Mouse (Mus musculus): Measurements from ENCODE around the gene Gnpat. TPM values are rescaled to one million over a fixed set of nuclear protein-coding genes. Genes with fewer than 3 reads are reported as not detected.
A peak's percentile ranks its signal among the peaks of the same experiment; 100 is the strongest.

Gnpat gene
- total RNA-seq, 1 experiment = 102 TPM

DNA sequence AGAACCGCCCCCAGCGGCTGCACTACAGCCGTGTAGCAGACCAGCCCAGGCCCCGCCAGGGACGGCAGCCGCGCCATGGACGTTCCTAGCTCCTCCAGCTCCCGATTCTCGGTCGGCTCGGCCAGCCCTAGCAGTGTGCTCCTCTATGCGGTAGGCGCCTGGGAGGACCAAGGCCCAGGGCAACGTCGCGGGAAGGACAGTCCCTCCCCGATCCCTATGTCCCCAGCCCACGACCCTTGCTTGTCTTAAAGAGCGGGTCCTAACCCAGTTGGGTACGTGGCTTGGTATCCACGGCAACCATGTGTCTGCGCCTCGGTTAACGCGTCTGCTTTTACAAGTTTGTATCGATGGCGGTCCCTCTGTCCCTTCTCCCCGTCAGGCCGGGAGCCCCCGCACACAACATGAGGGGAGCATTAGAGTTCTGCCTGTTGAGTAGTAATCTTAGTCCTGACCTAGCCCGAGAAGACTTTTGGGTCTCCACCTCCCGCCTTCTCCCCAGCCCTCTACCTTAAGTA lies 387 bp downstream of the Gnpat start:
- Histone ChIP-seq H3K4me3 (ENCODE audit: insufficient read depth in 1 of 2, low read depth in 1 of 2, low read length in 2 of 2, poor library complexity in 1 of 2, severe bottlenecking in 1 of 2) (peak overlapping the region; percentile 78 to 98), H3K9ac (ENCODE audit: insufficient read depth, low read depth, low read length, poor library complexity, severe bottlenecking) (peak overlapping the region; percentile 95), H3K4me1 (ENCODE audit: control insufficient read depth in 2 of 2, insufficient read depth in 2 of 2, low read length in 2 of 2, poor library complexity in 1 of 2) (peaks cover 0 to 9% of the 10 kb centered on the region in 2 experiments; a peak in 1 of 4 replicates), H3K36me3 (ENCODE audit: control insufficient read depth, insufficient read depth, low read length, poor library complexity, severe bottlenecking) (peaks cover 23% of the 10 kb centered on the region), H3K9me3 (ENCODE audit: control insufficient read depth, insufficient read depth, low read depth, low read length) (no peaks in the 10 kb centered on the region), H3K27ac (ENCODE audit: insufficient read depth, low read depth, low read length, poor library complexity, severe bottlenecking) (peak overlapping the region; percentile 37)
- in situ Hi-C loops (cut with MboI; ENCODE audit: low sequenced_read_pairs in 2 of 2, unreplicated experiment in 2 of 2) = no loop called here
- DNase-seq (ENCODE audit: low read depth, low spot score) = peak; percentile 22
- TF ChIP-seq MAFK (IDR thresholded peaks at IDR 0.05; ENCODE audit: insufficient read depth, low read depth, low read length) = no peak

DNA sequence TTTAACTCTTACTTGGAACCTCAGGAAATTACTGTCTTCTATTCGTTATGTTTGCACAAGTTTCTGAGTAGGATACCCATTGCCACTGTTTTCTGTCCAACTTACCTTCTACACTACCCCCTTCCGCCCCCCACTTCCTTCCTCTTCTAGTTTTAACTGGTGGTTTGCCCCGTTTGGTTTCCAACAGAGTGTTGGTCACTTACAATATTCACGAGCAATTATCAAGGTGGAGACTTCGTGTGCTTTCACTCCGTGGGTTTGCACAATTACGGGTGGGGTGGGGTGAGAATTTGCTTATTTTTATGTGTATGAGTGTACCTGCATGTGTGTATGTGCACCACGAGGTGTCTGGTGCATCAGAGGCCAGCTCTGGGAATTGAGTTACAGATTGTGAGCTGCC lies 896 bp downstream of the Gnpat start:
- DNase-seq (ENCODE audit: low read depth, low spot score) = no peak
- in situ Hi-C loops (cut with MboI; ENCODE audit: low sequenced_read_pairs in 2 of 2, unreplicated experiment in 2 of 2) = no loop called here
- TF ChIP-seq ZC3H11A (IDR thresholded peaks at IDR 0.05; ENCODE audit: borderline replicate concordance, low read depth, low read length) (no peak), ZNF384 (IDR thresholded peaks at IDR 0.05; ENCODE audit: low read depth, low read length) (no peak), HCFC1 (IDR thresholded peaks at IDR 0.05; ENCODE audit: borderline replicate concordance, insufficient read depth, low read length) (no peak), CHD2 (IDR thresholded peaks at IDR 0.05; ENCODE audit: low read depth, low read length) (no peak), MAFK (IDR thresholded peaks at IDR 0.05; ENCODE audit: insufficient read depth, low read depth, low read length) (no peak)
- Histone ChIP-seq H3K9ac (ENCODE audit: insufficient read depth, low read depth, low read length, poor library complexity, severe bottlenecking) (peak overlapping the region; percentile 95), H3K9me3 (ENCODE audit: control insufficient read depth, insufficient read depth, low read depth, low read length) (no peaks in the 10 kb centered on the region), H3K4me3 (ENCODE audit: insufficient read depth in 1 of 2, low read depth in 1 of 2, low read length in 2 of 2, poor library complexity in 1 of 2, severe bottlenecking in 1 of 2) (peak overlapping the region; percentile 78 to 98), H3K4me1 (ENCODE audit: control insufficient read depth in 2 of 2, insufficient read depth in 2 of 2, low read length in 2 of 2, poor library complexity in 1 of 2) (peaks cover 0 to 9% of the 10 kb centered on the region in 2 experiments; a peak in 1 of 4 replicates), H3K36me3 (ENCODE audit: control insufficient read depth, insufficient read depth, low read length, poor library complexity, severe bottlenecking) (peaks cover 18% of the 10 kb centered on the region), H3K27ac (ENCODE audit: insufficient read depth, low read depth, low read length, poor library complexity, severe bottlenecking) (no peak overlapping the region)

GRCm38 (mm10) chr8:124866669-124867068 lies 3.8 kb downstream of the Gnpat start:
- TF ChIP-seq MAFK (IDR thresholded peaks at IDR 0.05; ENCODE audit: insufficient read depth, low read depth, low read length) (no peak), ZNF384 (IDR thresholded peaks at IDR 0.05; ENCODE audit: low read depth, low read length) (no peak), HCFC1 (IDR thresholded peaks at IDR 0.05; ENCODE audit: borderline replicate concordance, insufficient read depth, low read length) (no peak)
- H3K9ac ChIP-seq (ENCODE audit: insufficient read depth, low read depth, low read length, poor library complexity, severe bottlenecking) = no peak overlapping the region
- peaks cover 2% of the 10 kb centered on the region; the same call in 1 of the 2 replicates for H3K36me3 ChIP-seq (ENCODE audit: control insufficient read depth, insufficient read depth, low read length, poor library complexity, severe bottlenecking)
- H3K4me1 ChIP-seq (ENCODE audit: control insufficient read depth in 2 of 2, insufficient read depth in 2 of 2, low read length in 2 of 2, poor library complexity in 1 of 2) = peaks cover 2 to 9% of the 10 kb centered on the region in 2 experiments; a peak in 2 of 4 replicates
- no peak overlapping the region for H3K4me3 ChIP-seq (ENCODE audit: insufficient read depth in 1 of 2, low read depth in 1 of 2, low read length in 2 of 2, poor library complexity in 1 of 2, severe bottlenecking in 1 of 2)
- no peak overlapping the region for H3K27ac ChIP-seq (ENCODE audit: insufficient read depth, low read depth, low read length, poor library complexity, severe bottlenecking)
- in situ Hi-C loops (cut with MboI; ENCODE audit: low sequenced_read_pairs in 2 of 2, unreplicated experiment in 2 of 2) = no loop called here
- DNase-seq (ENCODE audit: low read depth, low spot score) = no peak
- no peaks in the 10 kb centered on the region for H3K9me3 ChIP-seq (ENCODE audit: control insufficient read depth, insufficient read depth, low read depth, low read length)

- TF ChIP-seq HCFC1 (IDR thresholded peaks at IDR 0.05; ENCODE audit: borderline replicate concordance, insufficient read depth, low read length) = no peak
- TF ChIP-seq ZNF384 (IDR thresholded peaks at IDR 0.05; ENCODE audit: low read depth, low read length) = no peak
- no peak for TF ChIP-seq MAFK (IDR thresholded peaks at IDR 0.05; ENCODE audit: insufficient read depth, low read depth, low read length)
- TF ChIP-seq CHD2 (IDR thresholded peaks at IDR 0.05; ENCODE audit: low read depth, low read length) = no peak
- no peak for TF ChIP-seq ZC3H11A (IDR thresholded peaks at IDR 0.05; ENCODE audit: borderline replicate concordance, low read depth, low read length)
- H3K4me1 ChIP-seq (ENCODE audit: control insufficient read depth in 2 of 2, insufficient read depth in 2 of 2, low read length in 2 of 2, poor library complexity in 1 of 2) = peaks cover 2 to 9% of the 10 kb centered on the region in 2 experiments; a peak in 2 of 4 replicates
- 0 out of 2 replicates have a peak overlapping the region, but pooled peaks have one; percentile 12 for H3K9ac ChIP-seq (ENCODE audit: insufficient read depth, low read depth, low read length, poor library complexity, severe bottlenecking)
- in situ Hi-C loops (cut with MboI; ENCODE audit: low sequenced_read_pairs in 2 of 2, unreplicated experiment in 2 of 2) = no loop called here
- H3K4me3 ChIP-seq (ENCODE audit: insufficient read depth in 1 of 2, low read depth in 1 of 2, low read length in 2 of 2, poor library complexity in 1 of 2, severe bottlenecking in 1 of 2) = no peak overlapping the region
- peaks cover 5% of the 10 kb centered on the region; the same call in 1 of the 2 replicates for H3K36me3 ChIP-seq (ENCODE audit: control insufficient read depth, insufficient read depth, low read length, poor library complexity, severe bottlenecking)
- no peak for DNase-seq (ENCODE audit: low read depth, low spot score)
- H3K9me3 ChIP-seq (ENCODE audit: control insufficient read depth, insufficient read depth, low read depth, low read length) = no peaks in the 10 kb centered on the region
- H3K27ac ChIP-seq (ENCODE audit: insufficient read depth, low read depth, low read length, poor library complexity, severe bottlenecking) = no peak overlapping the region
Measured at GRCm38 (mm10) chr8:124867126-124867525, 4.3 kb downstream of the Gnpat start.

- in situ Hi-C loops (cut with MboI; ENCODE audit: low sequenced_read_pairs in 2 of 2, unreplicated experiment in 2 of 2) = no loop called here
- Histone ChIP-seq H3K4me1 (ENCODE audit: control insufficient read depth in 2 of 2, insufficient read depth in 2 of 2, low read length in 2 of 2, poor library complexity in 1 of 2) (peaks cover 3 to 10% of the 10 kb centered on the region in 2 experiments; a peak in 2 of 4 replicates), H3K9me3 (ENCODE audit: control insufficient read depth, insufficient read depth, low read depth, low read length) (no peaks in the 10 kb centered on the region), H3K9ac (ENCODE audit: insufficient read depth, low read depth, low read length, poor library complexity, severe bottlenecking) (no peak overlapping the region), H3K27ac (ENCODE audit: insufficient read depth, low read depth, low read length, poor library complexity, severe bottlenecking) (no peak overlapping the region), H3K36me3 (ENCODE audit: control insufficient read depth, insufficient read depth, low read length, poor library complexity, severe bottlenecking) (peaks cover 25% of the 10 kb centered on the region), H3K4me3 (ENCODE audit: insufficient read depth in 1 of 2, low read depth in 1 of 2, low read length in 2 of 2, poor library complexity in 1 of 2, severe bottlenecking in 1 of 2) (no peak overlapping the region)
- TF ChIP-seq HCFC1 (IDR thresholded peaks at IDR 0.05; ENCODE audit: borderline replicate concordance, insufficient read depth, low read length) (no peak), ZC3H11A (IDR thresholded peaks at IDR 0.05; ENCODE audit: borderline replicate concordance, low read depth, low read length) (no peak), CHD2 (IDR thresholded peaks at IDR 0.05; ENCODE audit: low read depth, low read length) (no peak), ZNF384 (IDR thresholded peaks at IDR 0.05; ENCODE audit: low read depth, low read length) (no peak), MAFK (IDR thresholded peaks at IDR 0.05; ENCODE audit: insufficient read depth, low read depth, low read length) (no peak)
- DNase-seq (ENCODE audit: low read depth, low spot score) = no peak
Measured at GRCm38 (mm10) chr8:124869708-124870107, 6.9 kb downstream of the Gnpat start.
